Mouse (Mus musculus) ES-Bruce4 (cell line): Measurements from ENCODE around the gene Rela. TPM values are rescaled to one million over a fixed set of nuclear protein-coding genes. Genes with fewer than 3 reads are reported as not detected.

Experiments
- H3K27ac ChIP-seq: 2 replicates; pipeline ENCODE4 v1.5.1; 2012; ENCODE audit warnings: low read length, inconsistent platforms; ENCODE audit not compliant: insufficient read depth
- H3K27me3 ChIP-seq: 2 replicates; pipeline ENCODE4 v1.6.1; 2012; ENCODE audit warnings: mild to moderate bottlenecking, low read length, inconsistent platforms; ENCODE audit not compliant: control insufficient read depth, poor library complexity, insufficient read depth, severe bottlenecking
- H3K36me3 ChIP-seq: 2 replicates; pipeline ENCODE4 v1.6.1; 2012; ENCODE audit warnings: inconsistent platforms, mild to moderate bottlenecking, low read length, moderate library complexity; ENCODE audit not compliant: control insufficient read depth, poor library complexity, insufficient read depth, severe bottlenecking
- H3K4me1 ChIP-seq: one replicate; pipeline ENCODE4 v1.8.1; 2011; ENCODE audit warnings: low read length; ENCODE audit not compliant: control insufficient read depth, insufficient read depth
- H3K4me3 ChIP-seq: 2 replicates; pipeline ENCODE4 v1.5.1; 2011; ENCODE audit warnings: low read depth, mild to moderate bottlenecking, low read length
- H3K9ac ChIP-seq: 2 replicates; pipeline ENCODE4 v1.6.1; 2012; ENCODE audit warnings: low read depth, mild to moderate bottlenecking, inconsistent platforms; ENCODE audit not compliant: poor library complexity, severe bottlenecking
- H3K9me3 ChIP-seq: replicated peaks from 2 replicates; pipeline ENCODE4 v1.6.1; 2012; ENCODE audit warnings: mild to moderate bottlenecking, low read length, inconsistent platforms; ENCODE audit not compliant: control insufficient read depth, poor library complexity, insufficient read depth, severe bottlenecking
- CTCF ChIP-seq: IDR thresholded peaks from one replicate; pipeline ENCODE4 v1.8.1; 2011; ENCODE audit warnings: low read depth, low read length
- EP300 ChIP-seq: IDR thresholded peaks from 2 replicates; pipeline ENCODE4 v1.6.1; 2011; ENCODE audit warnings: low read depth, low read length; ENCODE audit not compliant: insufficient read depth
- POLR2A ChIP-seq: IDR thresholded peaks from one replicate; pipeline ENCODE4 v1.8.1; 2011; ENCODE audit warnings: low read length; ENCODE audit not compliant: insufficient read depth
- polyA plus RNA-seq: library from polyadenylated mRNA; stranded (reverse); fragments of >200 nt; gene quantifications from 2 replicates; pipeline ENCODE4 v1.2.4, GENCODE M21; 2011; ENCODE audit warnings: low read depth; ENCODE audit not compliant: missing spikeins, insufficient read depth, insufficient read length

The Rela gene
- polyA plus RNA-seq: 28.5 and 32.9 TPM in 2 replicates

DNA sequence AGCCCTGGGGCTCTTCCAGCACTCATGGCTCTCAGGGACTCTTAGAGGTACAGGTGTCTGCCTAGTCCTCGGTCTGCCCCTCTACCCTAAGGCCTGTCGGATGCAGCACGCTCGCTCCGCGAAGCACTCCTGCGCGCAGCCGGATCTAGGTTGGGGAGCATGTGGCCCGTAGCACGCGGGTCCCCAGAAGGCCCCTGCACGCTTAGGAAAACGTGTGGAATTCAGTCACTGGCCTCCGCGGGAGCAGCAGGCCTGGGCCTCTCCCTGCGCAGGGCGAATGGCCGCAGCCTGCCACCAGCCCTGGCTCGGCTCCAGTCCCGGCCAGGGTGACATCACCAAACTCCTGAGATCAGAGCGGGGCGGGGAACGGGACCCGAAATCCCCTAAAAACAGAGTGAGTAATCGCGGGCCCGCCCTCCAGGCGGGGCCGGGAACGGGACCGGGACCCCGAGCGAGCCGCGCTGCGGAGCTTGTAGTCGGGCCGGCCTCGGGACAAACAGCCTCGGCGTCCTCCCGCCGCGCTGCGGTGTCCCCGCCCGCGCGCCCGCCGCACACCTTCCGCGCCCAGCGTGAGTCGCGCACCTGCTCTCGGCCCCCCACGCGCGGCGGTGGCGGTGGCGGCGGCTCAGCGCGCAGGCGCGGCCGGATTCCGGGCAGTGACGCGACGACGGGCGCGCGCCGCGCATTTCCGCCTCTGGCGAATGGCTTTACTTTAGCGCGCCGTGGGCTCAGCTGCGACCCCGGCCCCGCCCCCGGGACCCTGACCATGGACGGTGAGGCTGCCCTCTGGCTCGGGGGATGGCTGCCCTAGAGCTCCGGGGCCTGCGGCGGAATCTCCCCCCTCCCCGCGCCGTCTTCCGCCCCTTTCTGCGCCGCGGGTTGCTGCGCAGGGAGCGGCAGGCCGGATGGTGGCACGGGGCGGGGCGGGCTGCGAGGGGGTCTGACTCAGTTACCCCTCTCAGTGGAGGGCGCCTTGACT is at the start of gene Rela:
Gene Rela, plus strand, starts transcription at position 415 of the 979 bp plus-strand sequence.
- peaks cover 2% of the 10 kb centered on the region; the same call in 1 of the 2 replicates for H3K36me3 ChIP-seq
- peak within 1 kb of the TSS; percentile 88 for H3K4me3 ChIP-seq
- peak within 1 kb of the TSS; percentile 81 for H3K9ac ChIP-seq
- no peaks in the 10 kb centered on the region for H3K9me3 ChIP-seq
- peaks cover 2% of the 10 kb centered on the region for H3K4me1 ChIP-seq
- TF ChIP-seq POLR2A: no peak
- 0 out of 2 replicates have a peak, but pooled peaks have one; percentile 11 for TF ChIP-seq EP300
- H3K27ac ChIP-seq: peak within 1 kb of the TSS; percentile 62
- no peaks in the 10 kb centered on the region for H3K27me3 ChIP-seq

DNA sequence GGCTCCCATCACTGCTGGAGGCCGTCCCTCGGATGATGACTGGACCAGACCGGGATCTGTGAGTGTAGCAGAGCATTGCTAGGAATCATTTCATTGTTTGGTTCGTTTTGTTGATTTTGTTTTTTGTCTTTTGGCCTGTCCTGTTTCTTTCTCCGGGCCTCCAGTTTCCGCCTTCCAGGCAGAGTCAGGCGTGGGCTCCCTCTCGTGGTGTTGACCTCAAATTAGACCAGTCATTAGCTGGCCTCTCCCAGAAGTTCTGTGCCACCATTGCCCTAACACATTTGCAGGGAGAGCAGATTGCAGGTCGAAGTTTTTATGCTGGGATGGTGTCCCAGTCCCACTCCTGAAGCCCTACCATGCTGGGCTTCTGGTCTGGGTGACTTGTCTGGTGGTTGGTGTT is 48.1 kb upstream of the Rela start:
- no peak overlapping the region for H3K4me3 ChIP-seq
- H3K9me3 ChIP-seq: no peaks in the 10 kb centered on the region
- TF ChIP-seq CTCF (peak; percentile 11), EP300 (no peak)
- H3K36me3 ChIP-seq: no peaks in the 10 kb centered on the region
- H3K9ac ChIP-seq: no peak overlapping the region
- no peak overlapping the region for H3K27ac ChIP-seq
- H3K4me1 ChIP-seq: no peaks in the 10 kb centered on the region
- no peaks in the 10 kb centered on the region for H3K27me3 ChIP-seq

DNA sequence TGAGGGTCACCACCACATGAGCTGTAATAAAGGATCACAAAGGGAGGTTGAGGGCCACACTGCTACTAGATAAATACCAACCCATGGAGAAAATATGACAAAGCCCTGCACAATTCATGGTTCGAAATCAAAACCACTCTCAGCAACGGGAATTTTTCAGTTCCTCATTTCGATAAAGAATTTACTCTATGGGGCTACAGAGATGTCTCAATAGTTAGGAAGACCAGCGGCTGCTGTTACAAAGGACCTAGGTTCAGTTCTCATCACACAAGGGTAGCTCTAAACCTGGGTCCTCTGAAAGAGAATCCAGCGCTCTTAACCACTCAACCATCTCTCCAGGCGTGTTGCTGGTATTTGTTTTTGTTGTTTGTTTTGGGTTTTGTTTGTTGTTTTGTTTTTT is 45.4 kb upstream of the Rela start:
- no peak for TF ChIP-seq CTCF
- no peak for TF ChIP-seq EP300
- no peak for TF ChIP-seq POLR2A
- no peak overlapping the region for H3K27ac ChIP-seq
- no peaks in the 10 kb centered on the region for H3K36me3 ChIP-seq
- H3K27me3 ChIP-seq: no peaks in the 10 kb centered on the region
- H3K4me3 ChIP-seq: no peak overlapping the region
- H3K4me1 ChIP-seq: no peaks in the 10 kb centered on the region
- H3K9ac ChIP-seq: no peak overlapping the region
- no peaks in the 10 kb centered on the region for H3K9me3 ChIP-seq

DNA sequence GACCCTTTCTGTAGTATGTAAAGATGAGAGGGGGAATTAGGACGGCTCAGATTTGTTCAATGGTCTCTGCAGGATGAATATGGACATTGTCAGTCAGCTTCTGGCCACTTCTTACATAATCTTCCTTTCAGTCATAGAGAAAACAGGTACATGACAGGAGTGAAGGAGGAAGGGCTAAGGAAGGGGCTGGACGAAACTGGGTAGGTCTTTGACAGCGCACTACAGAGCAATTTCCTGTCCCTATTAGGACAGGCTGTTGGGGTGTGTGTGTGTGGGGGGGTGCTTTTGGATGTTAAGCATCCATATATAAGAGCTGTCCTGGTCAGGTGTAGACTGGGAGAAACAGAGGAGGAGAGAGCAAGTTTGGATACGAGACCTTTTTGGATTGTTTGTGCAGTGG is 38.1 kb upstream of the Rela start:
- H3K36me3 ChIP-seq: peaks cover 8% of the 10 kb centered on the region
- H3K27ac ChIP-seq: no peak overlapping the region
- H3K9ac ChIP-seq: no peak overlapping the region
- H3K4me1 ChIP-seq: no peaks in the 10 kb centered on the region
- TF ChIP-seq POLR2A: no peak
- no peak for TF ChIP-seq EP300
- TF ChIP-seq CTCF: no peak
- no peaks in the 10 kb centered on the region for H3K27me3 ChIP-seq
- no peaks in the 10 kb centered on the region for H3K9me3 ChIP-seq
- H3K4me3 ChIP-seq: no peak overlapping the region

DNA sequence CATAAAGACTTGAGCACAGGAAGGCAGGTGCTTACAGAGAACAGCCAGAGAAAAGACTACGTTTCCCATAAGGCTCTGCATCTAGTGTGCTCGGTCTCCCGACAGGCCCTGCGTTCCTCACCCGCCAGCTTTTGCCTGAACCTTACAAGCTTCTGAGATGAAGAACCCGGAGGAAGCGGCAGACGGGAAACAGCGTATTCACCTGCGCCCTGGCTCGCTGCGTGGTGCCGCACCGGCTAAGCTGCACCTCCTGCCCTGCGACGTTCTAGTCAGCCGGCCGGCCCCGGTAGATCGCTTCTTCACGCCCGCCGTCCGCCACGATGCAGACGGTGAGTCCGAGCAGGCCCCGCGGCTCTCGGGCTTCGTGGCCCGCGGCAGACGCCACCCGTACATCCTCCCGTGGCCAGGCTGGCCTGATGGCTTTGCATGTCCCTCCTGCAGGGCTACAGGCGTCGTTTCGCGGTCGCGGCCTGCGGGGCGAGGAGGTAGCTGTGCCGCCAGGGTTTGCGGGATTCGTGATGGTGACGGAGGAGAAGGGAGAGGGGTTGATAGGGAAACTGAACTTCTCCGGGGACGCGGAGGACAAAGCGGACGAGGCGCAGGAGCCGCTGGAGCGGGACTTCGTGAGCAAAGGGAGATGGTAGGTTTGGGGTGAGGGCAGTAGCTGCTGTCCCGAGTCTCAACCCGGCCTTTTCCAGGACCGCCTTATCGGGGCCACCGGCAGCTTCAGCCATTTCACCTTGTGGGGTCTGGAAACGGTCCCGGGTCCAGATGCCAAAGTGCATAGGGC is 35.3 kb upstream of the Rela start, which contains the start of gene Rnaseh2c:
Gene Rnaseh2c, plus strand, starts transcription at position 122 of the 790 bp plus-strand sequence.
- Histone ChIP-seq H3K36me3 (peaks cover 24% of the 10 kb centered on the region), H3K9me3 (no peaks in the 10 kb centered on the region), H3K27ac (peak within 1 kb of the TSS; percentile 42), H3K4me3 (peak within 1 kb of the TSS; percentile 80), H3K9ac (peak within 1 kb of the TSS; percentile 82), H3K27me3 (no peaks in the 10 kb centered on the region), H3K4me1 (no peaks in the 10 kb centered on the region)
- peak; percentile 84 for TF ChIP-seq POLR2A
- TF ChIP-seq EP300: 0 out of 2 replicates have a peak, but pooled peaks have one; percentile 42
- no peak for TF ChIP-seq CTCF
